Mouse (Mus musculus): ENCODE measurements at regions not wholly inside any gene's neighbourhood (a gene's known extent, or its start where the extent isn't known, plus 50 kb on each side); places are given as distances from the start of the nearest gene placed in this dataset.

- TF ChIP-seq POLR2A (IDR thresholded peaks at IDR 0.05; ENCODE audit: control insufficient read depth in 1 of 2, insufficient read depth in 1 of 2, low read depth in 1 of 2, low read length in 2 of 2, poor library complexity in 1 of 2) (no peak), MXI1 (IDR thresholded peaks at IDR 0.05; ENCODE audit: low read depth, low read length) (no peak), USF1 (IDR thresholded peaks at IDR 0.05; ENCODE audit: low read depth, low read length) (no peak), CTCF (IDR thresholded peaks at IDR 0.05 in 2 of 3, conservative IDR thresholded peaks at IDR 0.05 in 1 of 3; ENCODE audit: control insufficient read depth in 1 of 3, insufficient read depth in 1 of 3, low read depth in 2 of 3, low read length in 3 of 3, poor library complexity in 1 of 3, severe bottlenecking in 1 of 3) (no peak), TCF12 (IDR thresholded peaks at IDR 0.05; ENCODE audit: low read depth, low read length) (no peak), RAD21 (IDR thresholded peaks at IDR 0.05; ENCODE audit: low read depth, low read length) (no peak), GABPA (IDR thresholded peaks at IDR 0.05; ENCODE audit: low read depth, low read length) (no peak), SIN3A (IDR thresholded peaks at IDR 0.05; ENCODE audit: low read length) (no peak), CHD2 (IDR thresholded peaks at IDR 0.05; ENCODE audit: low read length) (no peak), EP300 (IDR thresholded peaks at IDR 0.05; ENCODE audit: low read depth in 1 of 2, low read length in 2 of 2) (no peak)
Observed at GRCm38 (mm10) chr2:78022756-78023155, 76.6 kb upstream of the Cwc22 start.
